Mouse (Mus musculus): ENCODE measurements around the gene Cul4a.
A peak's percentile ranks its signal among the peaks of the same experiment; 100 is the strongest.

Cul4a gene

GRCm38 (mm10) chr8:13139641-13140182, 34.3 kb downstream of the Cul4a start:
- no peak for DNase-seq (ENCODE audit: low spot score)

- DNase-seq (ENCODE audit: low spot score): no peak
These were observed 36.3 kb downstream of the Cul4a start for GRCm38 (mm10) chr8:13141681-13142080.

GRCm38 (mm10) chr8:13148476-13148875, 43.1 kb downstream of the Cul4a start:
- no peak for DNase-seq (ENCODE audit: low spot score)

DNA sequence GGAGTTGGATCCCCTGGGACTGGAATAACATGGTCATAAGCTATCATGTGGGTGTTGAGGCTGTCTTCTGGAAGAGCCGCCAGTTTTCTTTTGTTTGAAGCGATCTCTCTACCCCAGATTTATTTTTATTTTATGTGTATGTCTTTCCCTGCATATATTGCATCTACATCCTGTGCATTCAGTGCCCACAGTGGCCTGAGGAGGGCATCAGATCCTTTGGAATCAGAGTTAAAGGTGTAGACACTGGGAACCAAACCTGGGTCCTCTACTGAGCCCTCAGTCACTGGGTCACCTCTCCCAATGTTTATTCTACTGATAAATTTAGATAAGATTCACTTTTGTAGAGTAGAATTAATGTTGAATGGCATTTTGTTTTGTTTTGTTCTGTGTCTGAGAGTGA, 43.9 kb downstream of the Cul4a start:
- no peak for DNase-seq (ENCODE audit: low spot score)

- no peak for DNase-seq (ENCODE audit: low spot score)
These were observed 44.4 kb downstream of the Cul4a start for GRCm38 (mm10) chr8:13149866-13150265.

- DNase-seq (ENCODE audit: low spot score): no peak
These were observed 45.5 kb downstream of the Cul4a start for GRCm38 (mm10) chr8:13150929-13151328.

DNA sequence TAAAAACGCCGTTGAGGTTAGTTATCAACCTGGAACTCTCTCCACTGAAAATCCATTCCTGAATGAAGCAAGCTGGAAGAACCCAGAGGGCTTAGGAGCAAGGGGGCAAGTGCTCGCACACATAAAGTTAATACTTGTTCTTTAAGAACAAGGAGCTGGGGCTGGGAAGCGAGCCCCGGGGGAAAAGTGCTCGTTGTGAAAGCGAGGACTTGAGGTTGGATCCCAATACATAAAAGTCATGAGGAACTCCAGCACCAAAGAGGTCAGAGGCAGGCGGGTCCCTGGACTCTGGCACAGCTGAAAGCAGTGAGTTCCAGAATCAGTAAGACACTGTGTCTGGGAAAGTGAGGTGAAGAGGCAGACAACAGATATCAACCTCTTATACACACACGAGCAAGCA, 48.7 kb downstream of the Cul4a start:
- no peak for DNase-seq (ENCODE audit: low spot score)

DNA sequence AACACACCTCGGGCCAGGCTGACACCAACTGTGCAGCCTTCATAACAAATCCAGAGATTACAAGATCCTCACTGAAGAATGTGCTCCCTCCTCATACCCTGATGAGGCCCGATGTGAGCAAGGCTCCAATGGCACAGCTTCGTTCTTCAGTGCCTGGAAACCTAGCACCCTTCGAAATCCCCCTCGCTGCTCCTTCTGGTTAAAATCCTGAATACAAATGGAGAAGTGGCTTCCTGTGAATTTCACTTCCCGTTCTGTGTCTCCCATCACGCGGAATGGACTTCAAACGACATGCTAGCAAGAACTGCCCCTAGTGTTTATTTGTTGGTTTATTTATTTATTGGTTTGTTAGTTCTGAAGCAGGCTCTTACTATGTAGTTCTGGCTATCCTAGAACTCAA, 49.9 kb downstream of the Cul4a start:
- no peak for DNase-seq (ENCODE audit: low spot score)

- DNase-seq (ENCODE audit: low spot score): no peak
These were observed 51.1 kb downstream of the Cul4a start for GRCm38 (mm10) chr8:13156327-13157097.

DNA sequence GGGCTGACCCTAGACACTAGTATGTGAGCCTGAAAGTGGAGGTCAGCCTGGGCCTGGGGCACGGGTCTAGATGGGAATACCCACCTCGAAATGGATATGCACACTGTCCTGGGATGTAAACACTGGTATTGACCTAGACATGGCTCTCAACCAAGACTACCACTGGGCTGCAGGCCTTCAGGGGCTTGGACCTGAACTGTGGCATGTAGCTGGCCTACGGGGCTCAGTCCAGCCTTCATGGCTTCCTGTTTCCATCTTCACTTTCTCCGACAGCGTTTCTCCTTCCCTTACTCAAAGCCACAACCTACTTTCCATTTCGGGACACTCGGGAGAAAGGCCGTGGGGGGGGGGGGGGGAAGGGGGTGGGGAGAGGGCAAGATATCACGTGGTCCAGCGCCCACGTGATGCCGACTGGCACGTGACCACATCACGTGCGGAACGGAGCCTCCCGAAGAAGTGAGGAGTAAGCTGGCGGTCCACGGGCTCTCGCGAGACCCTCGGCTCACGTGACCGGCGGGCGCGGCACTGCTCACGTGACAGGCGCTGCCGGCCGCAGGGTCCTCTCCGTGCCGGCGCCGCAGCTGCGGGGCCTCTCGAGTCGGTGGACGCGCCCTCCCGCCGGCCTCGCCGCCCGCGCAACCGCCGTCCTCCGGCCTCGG, 53.4 kb downstream of the Cul4a start, which contains the start of gene Lamp1:
Gene Lamp1, plus strand, starts transcription at position 444 of the 659 bp plus-strand sequence.
- peak; percentile 98 for DNase-seq (ENCODE audit: low spot score)

- DNase-seq (ENCODE audit: low spot score): peak; percentile 4
These were observed 54.0 kb downstream of the Cul4a start for GRCm38 (mm10) chr8:13159377-13159881.

GRCm38 (mm10) chr8:13160691-13161090, 55.3 kb downstream of the Cul4a start:
- DNase-seq (ENCODE audit: low spot score): no peak

- no peak for DNase-seq (ENCODE audit: low spot score)
These were observed 56.7 kb downstream of the Cul4a start for GRCm38 (mm10) chr8:13162098-13162497.

GRCm38 (mm10) chr8:13163563-13163962, 58.1 kb downstream of the Cul4a start:
- DNase-seq (ENCODE audit: low spot score): no peak

- DNase-seq (ENCODE audit: low spot score): no peak
These were observed 58.9 kb downstream of the Cul4a start for GRCm38 (mm10) chr8:13164361-13164760.

- no peak for DNase-seq (ENCODE audit: low spot score)
These were observed 65.1 kb downstream of the Cul4a start for GRCm38 (mm10) chr8:13170510-13170909.

GRCm38 (mm10) chr8:13174305-13174704, 68.9 kb downstream of the Cul4a start:
- DNase-seq (ENCODE audit: low spot score): no peak

- DNase-seq (ENCODE audit: low spot score): no peak
These were observed 69.4 kb downstream of the Cul4a start for GRCm38 (mm10) chr8:13174811-13175210.

GRCm38 (mm10) chr8:13175650-13176049, 70.2 kb downstream of the Cul4a start:
- no peak for DNase-seq (ENCODE audit: low spot score)

DNA sequence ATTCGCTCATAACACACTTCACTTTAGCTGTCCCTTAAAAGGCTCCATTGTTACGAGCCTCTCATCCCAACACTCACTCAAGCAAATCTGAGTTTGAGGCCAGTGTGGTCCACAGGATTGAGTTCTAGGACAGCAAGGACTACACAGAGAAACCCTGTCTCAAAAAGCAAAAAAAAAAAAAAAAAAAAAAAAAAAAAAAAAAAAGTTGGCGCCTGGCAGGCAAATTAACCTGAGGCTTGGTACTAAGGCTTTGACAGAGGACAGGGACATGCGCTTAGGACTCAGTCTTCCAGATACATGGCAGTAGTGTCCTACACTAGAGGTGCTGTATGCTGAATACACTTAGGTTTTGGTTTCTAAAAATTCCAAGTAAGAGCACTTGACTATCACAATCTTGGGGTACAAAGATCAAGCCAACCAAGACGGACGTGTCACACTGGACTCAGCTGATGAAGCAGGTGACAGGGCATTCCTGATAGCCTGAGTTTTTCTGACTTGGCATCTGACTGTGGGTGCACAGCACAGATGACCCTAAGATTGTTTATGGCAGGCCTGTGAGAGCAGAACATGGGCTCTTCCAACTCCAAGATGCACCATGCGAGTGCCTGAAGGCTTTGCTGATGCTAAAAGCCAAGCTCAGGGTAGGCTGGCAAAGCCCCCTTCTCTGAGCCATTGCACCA, 71.9 kb downstream of the Cul4a start:
- no peak for DNase-seq (ENCODE audit: low spot score)

GRCm38 (mm10) chr8:13178137-13178536, 72.7 kb downstream of the Cul4a start:
- DNase-seq (ENCODE audit: low spot score): no peak

DNA sequence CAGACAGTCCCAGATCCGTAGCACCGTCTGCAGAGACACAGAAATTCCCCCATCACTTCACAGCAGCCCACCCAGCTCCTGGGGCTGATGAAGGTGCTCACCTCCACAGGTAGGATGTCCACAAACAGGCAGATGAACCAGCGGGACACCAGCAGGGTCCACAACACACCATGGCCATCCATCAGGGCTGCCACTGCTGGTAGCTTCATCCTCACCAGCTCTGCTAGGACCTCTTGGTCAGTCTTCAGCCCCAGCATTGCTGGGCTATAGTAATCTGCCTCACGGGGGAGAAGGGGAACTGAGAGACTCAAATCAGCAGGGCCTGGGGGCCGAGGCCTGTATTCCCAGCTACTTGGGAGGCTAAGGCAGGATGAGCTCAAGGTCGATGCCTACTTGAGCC, 74.1 kb downstream of the Cul4a start:
- DNase-seq (ENCODE audit: low spot score): no peak
